Mouse (Mus musculus) heart, embryonic 10.5 days (tissue): ENCODE results near the gene ccdc198. TPM values are rescaled to one million over a fixed set of nuclear protein-coding genes. Genes with fewer than 3 reads are reported as not detected.
"Not testable (repeated sequence)": the region's sequence is repeated elsewhere in the genome, so short reads cannot be mapped to it uniquely, and the experiment has no call there.

Experiments
- DNase-seq: peaks from one replicate; pipeline ENCODE4 v3.0.0-alpha.2; 2017; ENCODE audit warnings: low spot score
- H3K27ac ChIP-seq: fragments of 300-500 bp; sonication (generic); 2 replicates; pipeline ENCODE4 v1.5.1; 2016; ENCODE audit warnings: mild to moderate bottlenecking
- H3K27me3 ChIP-seq: fragments of 300-500 bp; sonication (generic); 2 replicates; pipeline ENCODE4 v1.6.1; 2016; ENCODE audit warnings: mild to moderate bottlenecking; ENCODE audit not compliant: poor library complexity, insufficient read depth, severe bottlenecking
- H3K36me3 ChIP-seq: fragments of 300-500 bp; sonication (generic); 2 replicates; pipeline ENCODE4 v1.6.1; 2016; ENCODE audit warnings: mild to moderate bottlenecking, moderate library complexity
- H3K4me1 ChIP-seq: fragments of 300-500 bp; sonication (generic); 2 replicates; pipeline ENCODE4 v1.6.1; 2016; ENCODE audit warnings: mild to moderate bottlenecking
- H3K4me3 ChIP-seq: fragments of 300-500 bp; sonication (generic); 2 replicates; pipeline ENCODE4 v1.5.1; 2016; ENCODE audit warnings: mild to moderate bottlenecking, moderate library complexity
- H3K9me3 ChIP-seq: fragments of 300-500 bp; sonication (generic); 2 replicates; pipeline ENCODE4 v1.6.1; 2016; ENCODE audit warnings: mild to moderate bottlenecking, moderate library complexity
- WGBS: fragments of 180-500 bp; shearing (Covaris S2); methylation state at CpG from one replicate; pipeline ENCODE4 v1.1.7; 2016; 5-methylcytosine and 5-hydroxymethylcytosine counted together
- polyA plus RNA-seq: library from polyadenylated mRNA; unstranded; fragments of >200 nt; fragmentation: Nextera tagmentation; extraction: Ambion mirVana; gene quantifications from 2 replicates; pipeline ENCODE4 v1.2.1, GENCODE M21; 2016

The ccdc198 gene
- polyA plus RNA-seq, result 0.06 and 1.2 TPM in 2 replicates

- Histone ChIP-seq H3K4me1 (no peaks in the 10 kb centered on the region), H3K4me3 (no peak within 1 kb of the TSS), H3K9me3 (no peaks in the 10 kb centered on the region), H3K36me3 (no peaks in the 10 kb centered on the region), H3K27ac (no peak within 1 kb of the TSS), H3K27me3 (no peaks in the 10 kb centered on the region)
- no peak for DNase-seq
- 74% methylated on average over 5 of the region's 5 CpGs for WGBS
Observed at GRCm38 (mm10) chr14:49245126-49245714, at the start of gene ccdc198. Gene ccdc198, minus strand, starts transcription at chr14:49245474.

GRCm38 (mm10) chr14:49293802-49294449 is 48.7 kb upstream of the ccdc198 start:
- Histone ChIP-seq H3K27me3 (no peaks in the 10 kb centered on the region), H3K27ac (no peak overlapping the region), H3K36me3 (no peaks in the 10 kb centered on the region), H3K4me3 (no peak overlapping the region), H3K4me1 (no peaks in the 10 kb centered on the region), H3K9me3 (no peaks in the 10 kb centered on the region)
- DNase-seq, result no peak
- 64% methylated on average over 4 of the region's 4 CpGs for WGBS

- Histone ChIP-seq H3K27me3 (no peaks in the 10 kb centered on the region), H3K9me3 (no peaks in the 10 kb centered on the region), H3K4me3 (no peak overlapping the region), H3K36me3 (no peaks in the 10 kb centered on the region), H3K4me1 (no peaks in the 10 kb centered on the region), H3K27ac (no peak overlapping the region)
- WGBS, result 85% methylated on average over 3 of the region's 3 CpGs
- DNase-seq, result no peak
Observed at GRCm38 (mm10) chr14:49290029-49290745, 44.9 kb upstream of the ccdc198 start.

GRCm38 (mm10) chr14:49283784-49284655 is 38.7 kb upstream of the ccdc198 start:
- H3K4me1 ChIP-seq, result no peaks in the 10 kb centered on the region
- no peaks in the 10 kb centered on the region for H3K27me3 ChIP-seq
- H3K36me3 ChIP-seq, result no peaks in the 10 kb centered on the region
- H3K9me3 ChIP-seq, result no peaks in the 10 kb centered on the region
- H3K4me3 ChIP-seq, result no peak overlapping the region
- no peak for DNase-seq
- 77% methylated on average over 7 of the region's 7 CpGs for WGBS
- H3K27ac ChIP-seq, result no peak overlapping the region

- Histone ChIP-seq H3K9me3 (no peaks in the 10 kb centered on the region), H3K36me3 (no peaks in the 10 kb centered on the region), H3K4me3 (no peak overlapping the region), H3K27me3 (no peaks in the 10 kb centered on the region), H3K27ac (no peak overlapping the region), H3K4me1 (no peaks in the 10 kb centered on the region)
- no peak for DNase-seq
- WGBS, result 75% methylated on average over 6 of the region's 6 CpGs
Observed at GRCm38 (mm10) chr14:49278880-49279279, 33.6 kb upstream of the ccdc198 start.

GRCm38 (mm10) chr14:49278479-49278878 is 33.2 kb upstream of the ccdc198 start:
- WGBS, result 84% methylated on average over 9 of the region's 9 CpGs
- not testable (repeated sequence) for H3K36me3 ChIP-seq, H3K4me3 ChIP-seq, H3K27me3 ChIP-seq, H3K9me3 ChIP-seq, DNase-seq, H3K27ac ChIP-seq, H3K4me1 ChIP-seq

- Histone ChIP-seq H3K4me1 (no peaks in the 10 kb centered on the region), H3K27me3 (no peaks in the 10 kb centered on the region), H3K27ac (no peak overlapping the region), H3K36me3 (no peaks in the 10 kb centered on the region), H3K9me3 (no peaks in the 10 kb centered on the region), H3K4me3 (no peak overlapping the region)
- 70% methylated on average over 3 of the region's 3 CpGs for WGBS
- no peak for DNase-seq
Observed at GRCm38 (mm10) chr14:49277642-49278041, 32.4 kb upstream of the ccdc198 start.

GRCm38 (mm10) chr14:49275376-49275775 is 30.1 kb upstream of the ccdc198 start:
- WGBS, result 40% methylated on average over 2 of the region's 2 CpGs
- H3K9me3 ChIP-seq, result no peaks in the 10 kb centered on the region

GRCm38 (mm10) chr14:49265286-49266002 is 20.2 kb upstream of the ccdc198 start:
- no peaks in the 10 kb centered on the region for H3K27me3 ChIP-seq
- no peaks in the 10 kb centered on the region for H3K36me3 ChIP-seq
- no peak overlapping the region for H3K27ac ChIP-seq
- no peak for DNase-seq
- no peaks in the 10 kb centered on the region for H3K4me1 ChIP-seq
- no peak overlapping the region for H3K4me3 ChIP-seq
- WGBS, result 72% methylated on average over 5 of the region's 5 CpGs
- no peaks in the 10 kb centered on the region for H3K9me3 ChIP-seq

More at GRCm38 (mm10) chr14:49275376-49275775, 30.1 kb upstream of the ccdc198 start:
- H3K36me3 ChIP-seq, result no peaks in the 10 kb centered on the region
- no peaks in the 10 kb centered on the region for H3K27me3 ChIP-seq
- H3K4me3 ChIP-seq, result no peak overlapping the region
- no peaks in the 10 kb centered on the region for H3K4me1 ChIP-seq
- DNase-seq, result no peak
- H3K27ac ChIP-seq, result no peak overlapping the region

GRCm38 (mm10) chr14:49241522-49241921 is 3.8 kb downstream of the ccdc198 start:
- Histone ChIP-seq H3K4me1 (no peaks in the 10 kb centered on the region), H3K27ac (no peak overlapping the region), H3K9me3 (no peaks in the 10 kb centered on the region), H3K27me3 (no peaks in the 10 kb centered on the region), H3K4me3 (no peak overlapping the region), H3K36me3 (no peaks in the 10 kb centered on the region)
- peak; percentile 43 for DNase-seq
- WGBS, result 15% methylated on average over 1 of the region's 1 CpGs

GRCm38 (mm10) chr14:49238206-49238605 is 7.1 kb downstream of the ccdc198 start:
- Histone ChIP-seq H3K9me3 (no peaks in the 10 kb centered on the region), H3K4me3 (no peak overlapping the region), H3K27ac (no peak overlapping the region), H3K4me1 (no peaks in the 10 kb centered on the region), H3K27me3 (no peaks in the 10 kb centered on the region), H3K36me3 (no peaks in the 10 kb centered on the region)
- DNase-seq, result peak; percentile 74
- WGBS, result 38% methylated on average over 11 of the region's 11 CpGs

- Histone ChIP-seq H3K27ac (no peak overlapping the region), H3K27me3 (no peaks in the 10 kb centered on the region), H3K4me1 (no peaks in the 10 kb centered on the region), H3K9me3 (no peaks in the 10 kb centered on the region), H3K4me3 (no peak overlapping the region), H3K36me3 (no peaks in the 10 kb centered on the region)
- peak; percentile 73 for DNase-seq
- 50% methylated on average over 9 of the region's 9 CpGs for WGBS
Observed at GRCm38 (mm10) chr14:49234788-49235515, 10.3 kb downstream of the ccdc198 start.
